Mouse (Mus musculus) left cerebral cortex, postnatal 36 days (tissue): Measurements from ENCODE around the gene Napsa. TPM values are rescaled to one million over a fixed set of nuclear protein-coding genes. Genes with fewer than 3 reads are reported as not detected.

ENCODE experiments used
- DNase-seq, 2 experiments: peaks; one replicate each; pipeline ENCODE4 v3.0.0; 2021 to 2022; ENCODE audit warnings: low spot score in 2 of 2, mixed read lengths in 1 of 2
- intact Hi-C: fragments of 180-260 bp; cut with DNase I; formaldehyde crosslinking; loops from one replicate; pipeline ENCODE4 v1.15.1; 2025
- microRNA-seq: library from miRNA; unstranded; fragments of <30 nt; microRNA quantifications from one replicate; pipeline ENCODE4 v1.2.0, GENCODE M21; 2022
- total RNA-seq, 2 experiments: library from RNA; stranded (reverse); gene quantifications; 2 replicates each; pipeline ENCODE4 v1.2.3; 2021

Napsa gene
- total RNA-seq, 2 experiments from 2014 or later = not detected

GRCm38 (mm10) chr7:44614041-44614688 is 42.0 kb downstream of the Napsa start:
- DNase-seq = no peak
- intact Hi-C loops = no loop called here

DNA sequence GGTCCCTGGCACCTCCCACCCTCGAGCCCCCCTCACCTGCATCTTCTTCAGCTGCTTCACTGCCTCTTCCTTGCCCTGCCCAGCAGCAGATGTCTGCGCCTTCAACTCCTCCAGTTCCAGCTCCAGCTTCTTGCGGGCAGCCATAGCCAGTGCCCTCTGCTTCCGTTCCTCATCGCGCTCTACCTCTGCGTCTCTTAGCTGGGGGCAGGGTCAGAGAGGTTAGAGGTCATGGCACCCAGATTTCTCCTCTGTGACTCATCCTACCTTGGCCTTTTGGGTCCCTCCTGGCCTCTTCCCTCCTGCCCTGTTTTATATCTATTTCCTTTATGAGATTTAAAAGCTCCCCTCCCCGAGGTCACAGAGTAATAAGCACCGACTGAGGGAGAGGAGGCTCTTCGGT is 43.1 kb downstream of the Napsa start:
- intact Hi-C loops = no loop called here
- no peak for DNase-seq

- no peak for DNase-seq
- intact Hi-C loops = no loop called here
Measured at GRCm38 (mm10) chr7:44615987-44616386, 43.8 kb downstream of the Napsa start.

DNA sequence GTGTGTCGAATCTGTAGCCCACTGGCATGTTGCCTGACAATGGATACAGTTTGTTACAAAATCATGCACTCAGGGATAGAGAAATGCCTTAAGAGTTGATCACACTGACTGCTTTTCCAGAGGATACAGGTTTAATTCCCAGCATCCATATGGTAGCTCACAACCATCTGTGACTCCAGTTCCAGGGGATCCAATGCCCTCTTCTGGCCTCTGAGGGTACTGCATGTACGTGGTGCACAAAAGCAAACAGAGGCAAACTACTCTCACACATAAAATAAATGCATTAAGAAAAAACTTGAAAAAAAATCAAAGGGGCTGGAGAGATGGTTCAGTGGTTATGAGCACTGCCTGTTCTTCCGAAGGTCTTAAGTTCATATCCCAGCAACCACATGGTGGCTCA is 44.9 kb downstream of the Napsa start:
- DNase-seq = no peak
- intact Hi-C loops = no loop called here

DNA sequence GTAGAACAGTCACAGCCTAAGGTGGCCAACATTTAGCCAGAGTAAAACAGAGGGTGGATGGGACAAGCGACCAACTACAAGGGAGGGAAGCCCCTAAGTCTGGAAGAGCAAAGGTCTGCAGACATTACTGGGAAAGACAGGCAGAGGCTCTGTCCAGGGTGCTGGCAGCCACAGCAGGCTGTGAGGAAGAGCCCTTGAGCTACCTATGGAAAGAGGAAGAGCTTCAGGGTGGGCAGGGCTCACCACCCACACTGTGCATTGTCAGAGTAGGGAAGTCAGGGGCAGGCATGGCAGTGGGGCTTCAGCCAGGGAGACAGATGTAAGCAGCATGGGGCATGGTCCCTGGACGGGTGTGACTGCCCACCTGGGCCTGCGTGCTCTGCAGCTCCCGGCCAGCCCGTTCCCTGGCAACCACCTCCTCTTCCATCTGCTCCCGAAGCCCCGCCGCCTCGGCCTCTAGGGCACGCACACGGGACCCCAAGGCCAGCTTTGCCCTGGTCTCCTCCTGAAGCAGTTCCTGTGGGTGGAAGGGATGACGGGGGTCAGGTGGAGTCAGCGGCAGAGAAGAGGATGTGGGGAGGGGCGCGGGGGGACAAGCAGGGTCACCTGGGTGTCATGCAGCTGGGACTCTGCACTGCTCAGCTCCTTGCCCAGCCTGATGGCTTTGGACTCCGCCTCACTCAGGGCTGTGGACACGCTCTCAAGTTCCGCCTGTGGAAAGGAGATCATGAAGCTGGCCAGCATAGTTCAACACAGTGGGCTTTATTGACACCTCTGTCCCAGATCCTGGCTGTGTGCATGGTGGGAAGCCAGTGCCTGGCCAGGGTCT is 51.7 kb downstream of the Napsa start:
- intact Hi-C loops = no loop called here
- DNase-seq = no peak

GRCm38 (mm10) chr7:44624543-44624826 is 52.3 kb downstream of the Napsa start:
- intact Hi-C loops = no loop called here
- DNase-seq = no peak

DNA sequence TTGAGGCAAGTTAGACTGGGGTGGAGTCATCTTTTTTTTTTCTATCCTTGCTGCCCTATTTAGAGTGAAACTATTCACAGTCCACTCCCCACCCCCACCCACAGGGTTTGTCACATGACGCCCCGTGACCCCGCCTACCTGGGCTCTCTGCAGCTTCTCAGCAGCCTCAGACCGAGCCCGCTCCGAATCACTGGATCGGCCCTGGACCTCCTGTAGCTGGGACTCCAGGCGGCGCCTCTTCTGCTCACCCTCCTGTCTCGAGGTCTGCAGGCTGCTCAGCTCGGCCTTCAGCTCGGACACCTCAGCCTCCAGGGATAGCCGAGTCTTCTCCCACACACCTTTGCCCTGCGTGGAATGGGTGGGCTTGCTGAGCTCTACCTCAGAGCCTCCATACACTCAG is 52.6 kb downstream of the Napsa start:
- DNase-seq = no peak
- intact Hi-C loops = no loop called here

- intact Hi-C loops = no loop called here
- DNase-seq = no peak
Measured at GRCm38 (mm10) chr7:44625241-44626067, 53.3 kb downstream of the Napsa start.

DNA sequence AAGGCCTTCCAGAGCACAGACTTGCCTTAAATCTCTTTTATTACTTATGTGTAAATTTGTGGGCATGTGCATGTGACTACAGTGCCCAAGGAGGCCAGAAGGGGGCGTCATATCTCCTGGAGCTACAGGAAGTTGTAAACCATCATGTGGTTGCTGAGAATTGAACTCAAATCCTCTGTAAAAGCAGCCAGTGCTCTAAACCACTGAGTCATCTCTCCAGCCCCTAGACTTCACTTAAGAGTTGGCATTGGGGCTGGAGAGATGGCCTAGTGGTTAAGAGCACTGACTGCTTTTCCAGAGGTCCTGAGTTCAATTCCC is 53.8 kb downstream of the Napsa start:
- DNase-seq = no peak
- intact Hi-C loops = no loop called here

DNA sequence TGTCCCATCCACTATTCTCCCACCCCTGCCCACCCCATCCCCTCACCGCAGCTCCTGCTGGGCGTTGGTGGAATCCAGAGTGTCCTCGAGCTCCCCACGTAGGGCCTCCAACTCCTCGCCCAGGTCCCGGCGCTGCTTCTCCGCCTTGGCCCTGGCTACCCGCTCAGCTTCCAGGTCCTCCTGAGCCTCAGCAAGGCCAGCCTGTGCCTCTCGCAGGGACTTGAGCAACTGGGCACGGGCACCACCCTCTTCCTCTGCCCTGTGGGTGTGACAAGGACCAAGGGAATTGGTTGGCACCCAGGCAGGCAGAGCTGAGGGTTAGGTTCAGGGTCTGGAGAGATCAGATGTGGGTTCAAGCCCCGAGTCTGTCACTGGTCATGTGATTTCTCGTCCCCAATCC is 54.8 kb downstream of the Napsa start:
- DNase-seq = no peak
- intact Hi-C loops = no loop called here

DNA sequence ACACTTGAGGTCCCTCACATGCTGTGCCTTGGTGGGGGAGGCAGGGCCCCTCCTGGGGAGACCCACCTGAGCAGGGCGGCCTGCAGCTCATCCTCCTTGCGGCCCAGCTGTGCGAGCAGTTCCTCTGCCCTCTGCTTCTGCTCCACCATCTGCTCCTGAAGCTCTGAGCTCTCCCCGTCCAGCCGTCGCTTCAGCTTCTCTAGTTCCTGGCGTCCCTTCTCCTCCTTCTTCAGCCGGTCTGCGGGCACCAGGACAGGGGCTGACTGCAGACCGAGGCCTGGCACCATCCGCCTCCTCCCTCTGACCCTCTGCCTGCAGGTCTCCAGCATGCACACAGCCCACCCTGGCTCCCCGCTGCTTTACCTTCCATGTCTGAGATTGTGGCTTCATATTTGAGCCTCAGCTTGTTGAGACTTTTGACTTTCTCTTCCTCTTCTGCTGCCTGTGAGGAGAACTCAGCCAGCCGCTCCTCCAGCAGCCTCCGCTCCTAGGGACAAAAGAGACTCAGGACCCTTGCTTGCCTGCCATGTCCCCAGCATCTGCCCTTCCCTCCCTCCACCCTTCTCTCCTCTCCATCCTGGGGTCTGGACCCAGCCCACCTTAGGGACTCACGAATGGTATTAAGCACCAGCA is 56.3 kb downstream of the Napsa start:
- intact Hi-C loops = no loop called here
- no peak for DNase-seq

GRCm38 (mm10) chr7:44630437-44630836 is 58.3 kb downstream of the Napsa start:
- intact Hi-C loops = no loop called here
- DNase-seq = no peak

DNA sequence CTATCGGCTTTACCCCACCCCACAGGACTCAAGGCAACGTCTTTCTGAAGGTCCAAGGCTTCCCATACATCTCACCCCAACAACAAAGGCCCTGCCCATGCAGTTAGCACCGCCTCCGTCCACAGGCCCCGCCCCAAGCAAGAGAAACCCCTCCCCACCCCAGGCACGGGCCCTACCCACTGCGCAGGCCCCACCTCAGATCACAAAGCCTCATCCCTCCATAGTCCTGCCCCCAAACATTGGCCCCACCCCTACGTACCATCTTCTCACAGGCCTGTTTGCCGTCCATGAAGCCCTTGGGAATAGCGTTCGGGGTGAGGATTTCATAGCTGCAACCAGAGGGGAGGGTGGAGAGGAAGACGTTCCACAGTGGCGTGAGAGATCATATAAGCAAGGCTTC is 60.5 kb downstream of the Napsa start:
- DNase-seq = no peak
- intact Hi-C loops = no loop called here

DNA sequence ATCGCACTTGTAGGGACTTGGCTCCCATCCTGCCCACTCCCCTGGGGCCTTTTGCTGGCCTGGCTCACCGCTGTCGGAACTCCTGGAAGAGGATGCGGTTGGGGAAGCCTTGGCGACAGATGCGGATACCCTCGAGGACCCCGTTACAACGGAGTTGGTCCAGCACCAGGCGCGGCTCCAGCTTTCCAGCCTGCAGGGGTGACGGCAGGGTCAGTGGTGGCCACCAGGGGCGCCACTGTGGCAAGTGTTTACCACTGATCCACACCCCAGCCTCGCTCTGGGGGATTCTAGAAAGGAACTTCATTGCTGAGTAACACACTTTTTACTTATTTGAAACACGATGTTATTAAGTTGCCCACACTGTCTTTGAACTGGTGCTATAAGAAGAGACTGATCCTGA is 61.2 kb downstream of the Napsa start:
- intact Hi-C loops = no loop called here
- no peak for DNase-seq

Small RNA genes within 50 kb of the gene (microRNA-seq; reads per million reads assigned to microRNA genes)
- gene Mir7053 = 0.76 reads per million

Other genes with a start within 250 kb of the Napsa start
- gene Syt3, start 188.3 kb upstream of the Napsa start, total RNA-seq = 10 to 100 TPM; 58.3 to 70.5 TPM
- 1 to 10 TPM; 2.0 to 2.1 TPM for gene 1700008O03Rik, start 186.6 kb upstream of the Napsa start, total RNA-seq
- gene Lrrc4b, start 143.4 kb upstream of the Napsa start, total RNA-seq = 100 to 1,000 TPM; 282 to 313 TPM
- gene Aspdh, start 107.0 kb upstream of the Napsa start, total RNA-seq = 10 to 100 TPM in 1 of 2 experiments, 1 to 10 TPM in 1; 6.8 to 10.4 TPM
- 10 to 100 TPM; 76.5 to 77.6 TPM for gene Josd2, start 104.4 kb upstream of the Napsa start, total RNA-seq
- gene Emc10, start 75.9 kb upstream of the Napsa start, total RNA-seq = 100 to 1,000 TPM; 169 to 185 TPM
- 10 to 100 TPM; 18.9 to 20.2 TPM for gene Fam71e1, start 75.8 kb upstream of the Napsa start, total RNA-seq
- under 1 TPM in 1 of 2 experiments, not detected in 1; 0.12 TPM for gene Mybpc2, start 47.7 kb upstream of the Napsa start, total RNA-seq
- not detected for gene Spib, start 40.3 kb upstream of the Napsa start, total RNA-seq
- 1 to 10 TPM; 7.5 to 7.6 TPM for gene Pold1, start 23.5 kb upstream of the Napsa start, total RNA-seq
- 10 to 100 TPM; 73.1 to 78.3 TPM for gene Nr1h2, start 18.4 kb upstream of the Napsa start, total RNA-seq
- gene Kcnc3, start 18.3 kb downstream of the Napsa start, total RNA-seq = 100 to 1,000 TPM in 1 of 2 experiments, 10 to 100 TPM in 1; 97.6 to 107 TPM
- 10 to 100 TPM; 17.7 to 20.6 TPM for gene Myh14, start 98.5 kb downstream of the Napsa start, total RNA-seq
- not detected for gene Izumo2, start 136.4 kb downstream of the Napsa start, total RNA-seq
- 10 to 100 TPM; 28.1 to 29.4 TPM for gene Vrk3, start 176.0 kb downstream of the Napsa start, total RNA-seq
- under 1 TPM; 0.32 to 0.36 TPM for gene Zfp473, start 178.7 kb downstream of the Napsa start, total RNA-seq
- gene Nup62, start 243.7 kb downstream of the Napsa start, total RNA-seq = 10 to 100 TPM; 28.1 to 32.2 TPM
- gene Il4i1, start 244.0 kb downstream of the Napsa start, total RNA-seq = 1 to 10 TPM; 2.2 to 2.4 TPM
- gene Atf5, start 244.3 kb downstream of the Napsa start, total RNA-seq = 10 to 100 TPM; 22.2 to 26.5 TPM